Mouse (Mus musculus): ENCODE results near the gene Rngtt. TPM values are rescaled to one million over a fixed set of nuclear protein-coding genes. Genes with fewer than 3 reads are reported as not detected.

Gene Rngtt
- polyA plus RNA-seq, 1 experiment from 2014 or later = 28.3 TPM

GRCm38 (mm10) chr4:33337999-33338398 lies 27.9 kb downstream of the Rngtt start:
- H3K27ac ChIP-seq = no peak overlapping the region
- no peaks in the 10 kb centered on the region for H3K4me1 ChIP-seq
- H3K27me3 ChIP-seq (ENCODE audit: insufficient read depth, poor library complexity, severe bottlenecking) = no peaks in the 10 kb centered on the region
- peak; percentile 77 for DNase-seq (ENCODE audit: low spot score)
- H3K4me3 ChIP-seq = no peak overlapping the region
- H3K36me3 ChIP-seq = peaks cover 55% of the 10 kb centered on the region
- no peaks in the 10 kb centered on the region for H3K9me3 ChIP-seq
- 68% methylated on average over 1 of the region's 1 CpGs for WGBS

GRCm38 (mm10) chr4:33342877-33343731 lies 33.0 kb downstream of the Rngtt start:
- WGBS = 90% methylated on average over 7 of the region's 7 CpGs
- no peak overlapping the region for H3K4me3 ChIP-seq
- H3K36me3 ChIP-seq = peaks cover 32% of the 10 kb centered on the region
- no peak for DNase-seq (ENCODE audit: low spot score)
- H3K4me1 ChIP-seq = no peaks in the 10 kb centered on the region
- no peaks in the 10 kb centered on the region for H3K27me3 ChIP-seq (ENCODE audit: insufficient read depth, poor library complexity, severe bottlenecking)
- 0 out of 2 replicates have a peak overlapping the region, but pooled peaks have one; percentile 32 for H3K27ac ChIP-seq
- H3K9me3 ChIP-seq = no peaks in the 10 kb centered on the region

DNA sequence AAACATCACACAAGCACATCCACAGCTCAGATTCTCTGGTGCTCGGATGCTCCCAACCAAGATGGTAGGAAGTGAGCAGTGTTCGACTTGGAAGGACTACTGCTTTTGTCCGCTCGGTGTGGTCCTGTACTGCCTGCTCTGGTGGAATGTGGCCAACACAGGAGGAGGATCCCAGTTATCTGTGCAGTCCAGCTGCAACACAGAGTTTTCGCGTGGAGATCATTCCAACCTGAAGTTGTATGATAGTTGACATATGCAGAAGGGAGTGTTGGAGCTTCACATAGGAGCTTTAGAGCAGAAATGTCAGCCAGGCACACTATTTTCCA lies 33.6 kb downstream of the Rngtt start:
- peak; percentile 88 for DNase-seq (ENCODE audit: low spot score)
- Histone ChIP-seq H3K36me3 (peaks cover 27% of the 10 kb centered on the region), H3K27ac (peak overlapping the region; percentile 52; the same call in 1 of the 2 replicates)

DNA sequence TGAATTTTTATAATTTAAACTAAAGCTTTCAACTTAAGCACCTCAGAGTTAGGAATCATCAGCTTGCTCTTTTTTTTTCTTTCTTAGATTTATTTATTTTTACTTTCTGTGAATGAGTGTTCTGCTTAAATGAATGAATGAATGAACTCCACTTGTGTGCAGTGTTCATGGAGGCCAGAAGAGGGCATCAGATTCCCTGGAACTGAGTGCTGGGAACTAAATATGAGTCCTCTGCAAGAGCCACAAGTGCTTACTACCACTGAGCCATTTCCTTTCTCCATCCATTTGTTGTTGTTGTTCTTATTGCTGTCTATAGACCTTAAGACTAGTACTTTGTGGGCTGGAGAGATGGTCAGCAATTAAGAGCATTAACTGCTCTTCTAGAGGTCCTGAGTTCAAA lies 53.3 kb downstream of the Rngtt start:
- DNase-seq (ENCODE audit: low spot score) = no peak
- no peaks in the 10 kb centered on the region for H3K27me3 ChIP-seq (ENCODE audit: insufficient read depth, poor library complexity, severe bottlenecking)

More for the DNA sequence above, 33.6 kb downstream of the Rngtt start:
- Histone ChIP-seq H3K9me3 (no peaks in the 10 kb centered on the region), H3K4me1 (no peaks in the 10 kb centered on the region), H3K4me3 (no peak overlapping the region), H3K27me3 (ENCODE audit: insufficient read depth, poor library complexity, severe bottlenecking) (no peaks in the 10 kb centered on the region)
- 83% methylated on average over 6 of the region's 6 CpGs for WGBS

GRCm38 (mm10) chr4:33374916-33375315 lies 64.8 kb downstream of the Rngtt start:
- Histone ChIP-seq H3K9me3 (no peaks in the 10 kb centered on the region), H3K27ac (no peak overlapping the region), H3K4me1 (peaks cover 3% of the 10 kb centered on the region; the same call in 1 of the 2 replicates), H3K4me3 (no peak overlapping the region), H3K36me3 (peaks cover 11% of the 10 kb centered on the region; the same call in 1 of the 2 replicates), H3K27me3 (ENCODE audit: insufficient read depth, poor library complexity, severe bottlenecking) (no peaks in the 10 kb centered on the region)
- no peak for DNase-seq (ENCODE audit: low spot score)
- 72% methylated on average over 6 of the region's 6 CpGs for WGBS

More for the DNA sequence above, 53.3 kb downstream of the Rngtt start:
- no peak overlapping the region for H3K27ac ChIP-seq
- H3K9me3 ChIP-seq = no peaks in the 10 kb centered on the region
- H3K36me3 ChIP-seq = peaks cover 13% of the 10 kb centered on the region
- H3K4me1 ChIP-seq = no peaks in the 10 kb centered on the region
- H3K4me3 ChIP-seq = no peak overlapping the region

DNA sequence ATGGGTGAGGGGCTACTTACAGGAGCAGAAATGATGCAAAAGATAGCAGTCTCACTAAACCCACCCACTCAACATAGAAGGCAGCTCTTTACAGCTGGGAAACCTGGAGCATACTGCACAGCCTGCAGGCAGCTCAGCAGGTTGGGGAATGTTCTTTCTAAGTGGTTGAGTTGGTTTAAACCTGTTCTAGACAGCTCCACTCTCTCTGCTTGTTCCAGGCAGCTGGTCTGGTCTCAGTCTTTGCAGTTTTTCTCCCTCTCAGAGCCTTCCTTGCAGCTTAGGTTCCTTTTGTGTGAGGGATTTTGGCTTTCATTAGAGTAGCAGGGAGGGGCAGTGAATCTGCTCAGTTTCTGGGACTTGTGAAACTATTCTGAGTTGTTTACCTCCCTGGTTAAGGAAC lies 67.5 kb downstream of the Rngtt start:
- H3K27me3 ChIP-seq (ENCODE audit: insufficient read depth, poor library complexity, severe bottlenecking) = no peaks in the 10 kb centered on the region
- H3K4me1 ChIP-seq = peaks cover 3% of the 10 kb centered on the region; the same call in 1 of the 2 replicates
- H3K9me3 ChIP-seq = no peaks in the 10 kb centered on the region
- no peak overlapping the region for H3K4me3 ChIP-seq
- no peak for DNase-seq (ENCODE audit: low spot score)
- no peak overlapping the region for H3K27ac ChIP-seq
- peaks cover 6% of the 10 kb centered on the region; the same call in 1 of the 2 replicates for H3K36me3 ChIP-seq

DNA sequence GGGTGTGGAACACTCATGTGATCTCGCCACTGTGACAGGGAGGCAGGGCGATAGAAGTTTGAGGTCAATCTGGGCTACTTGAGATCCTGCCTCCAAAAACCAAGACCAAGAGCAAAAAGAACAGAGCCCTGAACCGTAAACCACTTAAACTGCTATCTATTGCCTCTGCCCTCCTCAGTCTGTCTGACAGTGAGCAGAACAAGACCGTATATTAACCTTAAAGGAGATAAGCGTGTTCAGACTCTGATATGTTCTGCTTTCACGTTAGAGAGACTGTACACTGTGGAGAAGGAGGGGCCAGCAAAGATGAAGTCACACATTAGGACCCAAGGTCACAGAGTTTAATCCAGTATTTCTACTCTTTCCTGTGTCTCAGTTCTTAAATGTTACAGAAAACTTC lies 68.8 kb downstream of the Rngtt start:
- Histone ChIP-seq H3K4me3 (no peak overlapping the region), H3K9me3 (no peaks in the 10 kb centered on the region), H3K4me1 (peaks cover 3% of the 10 kb centered on the region; the same call in 1 of the 2 replicates), H3K27me3 (ENCODE audit: insufficient read depth, poor library complexity, severe bottlenecking) (no peaks in the 10 kb centered on the region), H3K27ac (no peak overlapping the region), H3K36me3 (peaks cover 6% of the 10 kb centered on the region; the same call in 1 of the 2 replicates)
- DNase-seq (ENCODE audit: low spot score) = no peak
- WGBS = 39% methylated on average over 6 of the region's 6 CpGs

- no peak for DNase-seq (ENCODE audit: low spot score)
- no peaks in the 10 kb centered on the region for H3K27me3 ChIP-seq (ENCODE audit: insufficient read depth, poor library complexity, severe bottlenecking)
- no peaks in the 10 kb centered on the region for H3K9me3 ChIP-seq
- H3K4me1 ChIP-seq = no peaks in the 10 kb centered on the region
- H3K4me3 ChIP-seq = no peak overlapping the region
- WGBS = 90% methylated on average over 3 of the region's 3 CpGs
- H3K36me3 ChIP-seq = peaks cover 14% of the 10 kb centered on the region; the same call in 1 of the 2 replicates
- no peak overlapping the region for H3K27ac ChIP-seq
Measured at GRCm38 (mm10) chr4:33388899-33389298, 78.8 kb downstream of the Rngtt start.

DNA sequence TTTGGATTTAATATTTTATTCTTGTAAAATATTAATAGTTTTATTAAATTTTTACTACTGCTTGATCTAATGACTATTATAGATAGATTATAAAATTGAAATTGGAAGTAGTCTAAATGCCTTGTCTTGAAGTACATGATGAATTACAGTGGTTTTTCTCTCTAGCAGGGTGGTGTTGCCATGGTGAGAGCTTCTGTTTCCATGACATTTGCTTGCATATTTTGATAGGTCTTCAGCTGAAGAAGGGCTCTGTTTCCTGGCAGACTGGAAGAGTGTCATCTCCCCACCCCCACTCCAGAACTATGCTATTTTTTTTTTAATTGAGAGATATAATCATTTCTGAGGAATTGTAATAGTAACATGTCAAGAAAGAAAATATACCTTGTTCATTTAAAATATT lies 80.5 kb downstream of the Rngtt start:
- Histone ChIP-seq H3K4me1 (no peaks in the 10 kb centered on the region), H3K4me3 (no peak overlapping the region), H3K36me3 (peaks cover 14% of the 10 kb centered on the region; the same call in 1 of the 2 replicates), H3K9me3 (no peaks in the 10 kb centered on the region), H3K27ac (no peak overlapping the region), H3K27me3 (ENCODE audit: insufficient read depth, poor library complexity, severe bottlenecking) (no peaks in the 10 kb centered on the region)
- no peak for DNase-seq (ENCODE audit: low spot score)

DNA sequence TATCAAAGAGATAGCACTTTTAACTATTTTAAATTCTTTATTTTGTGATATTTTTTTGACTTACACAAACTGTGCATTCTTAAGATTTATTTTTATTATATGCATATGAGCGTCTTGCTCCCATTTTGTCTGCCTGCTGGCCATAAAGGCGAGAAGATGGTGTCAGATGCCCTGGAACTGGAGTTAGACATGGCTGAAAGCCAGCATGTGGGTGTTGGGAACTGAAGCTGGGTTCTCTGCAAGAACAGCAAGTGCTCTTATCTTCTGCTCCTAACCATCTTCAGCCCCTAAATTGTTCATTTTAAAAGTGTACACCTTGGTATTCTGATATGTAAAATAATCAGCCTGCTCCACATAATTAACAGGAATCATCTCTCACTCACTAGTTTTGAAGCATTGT lies 83.3 kb downstream of the Rngtt start:
- 88% methylated on average over 2 of the region's 2 CpGs for WGBS
- Histone ChIP-seq H3K36me3 (0 out of 2 replicates have a peak, but pooled peaks cover 4% of the 10 kb centered on the region), H3K27ac (no peak overlapping the region)

GRCm38 (mm10) chr4:33396222-33397176 lies 86.4 kb downstream of the Rngtt start:
- DNase-seq (ENCODE audit: low spot score) = peak; percentile 92
- no peaks in the 10 kb centered on the region for H3K27me3 ChIP-seq (ENCODE audit: insufficient read depth, poor library complexity, severe bottlenecking)
- no peaks in the 10 kb centered on the region for H3K4me1 ChIP-seq
- H3K27ac ChIP-seq = no peak overlapping the region
- H3K36me3 ChIP-seq = 0 out of 2 replicates have a peak, but pooled peaks cover 4% of the 10 kb centered on the region
- 54% methylated on average over 3 of the region's 3 CpGs for WGBS
- H3K9me3 ChIP-seq = no peaks in the 10 kb centered on the region
- no peak overlapping the region for H3K4me3 ChIP-seq

More for the DNA sequence above, 83.3 kb downstream of the Rngtt start:
- no peaks in the 10 kb centered on the region for H3K9me3 ChIP-seq
- H3K4me1 ChIP-seq = no peaks in the 10 kb centered on the region
- DNase-seq (ENCODE audit: low spot score) = no peak
- no peaks in the 10 kb centered on the region for H3K27me3 ChIP-seq (ENCODE audit: insufficient read depth, poor library complexity, severe bottlenecking)
- H3K4me3 ChIP-seq = no peak overlapping the region

- no peaks in the 10 kb centered on the region for H3K27me3 ChIP-seq (ENCODE audit: insufficient read depth, poor library complexity, severe bottlenecking)
- H3K4me1 ChIP-seq = no peaks in the 10 kb centered on the region
- no peak overlapping the region for H3K4me3 ChIP-seq
- no peaks in the 10 kb centered on the region for H3K36me3 ChIP-seq
- DNase-seq (ENCODE audit: low spot score) = no peak
- H3K27ac ChIP-seq = no peak overlapping the region
- WGBS = 82% methylated on average over 2 of the region's 2 CpGs
- no peaks in the 10 kb centered on the region for H3K9me3 ChIP-seq
Measured at GRCm38 (mm10) chr4:33405723-33406293, 95.7 kb downstream of the Rngtt start.
